ENCODE assay signal across 8 mouse cellular contexts in the genomic region with DNA sequence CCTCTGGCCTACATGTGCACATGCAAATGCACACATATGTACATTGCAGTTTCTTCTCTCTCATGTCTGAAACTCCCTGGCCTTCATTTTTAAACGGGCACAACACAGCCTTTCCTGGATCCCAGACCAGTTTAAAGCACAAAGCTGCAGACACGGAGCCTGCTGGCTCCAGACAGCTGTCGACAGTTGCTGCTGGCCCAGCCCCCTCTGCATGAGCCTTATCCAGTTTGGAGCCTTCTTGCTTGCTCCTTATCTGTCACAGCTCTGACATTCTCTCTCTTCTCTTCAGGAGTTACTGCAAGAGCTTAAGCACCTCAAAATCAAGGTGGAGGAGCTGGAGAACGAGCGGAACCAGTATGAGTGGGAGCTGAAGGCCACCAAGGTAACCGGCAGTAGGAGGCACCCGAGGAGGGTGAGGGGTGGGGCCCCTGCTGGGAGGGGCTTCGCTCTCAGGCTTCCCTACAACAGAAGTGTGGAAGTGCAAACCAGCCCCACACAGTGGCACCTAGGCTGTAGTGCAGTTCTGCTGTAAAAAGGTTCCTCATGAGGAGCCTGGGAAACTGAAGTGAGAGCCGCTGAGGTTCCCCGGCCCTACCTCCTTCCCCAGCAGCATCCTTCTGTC. TPM values are rescaled to one million over a fixed set of nuclear protein-coding genes. Genes with fewer than 3 reads are reported as not detected.
DNase-seq lines count a peak whose midpoint lies in the region; ATAC-seq and TF ChIP-seq lines count a peak whose summit lies in the region.

No protein-coding gene starts in this region.

- H3K4me3 ChIP-seq in bone marrow, adult 2 months (replicated peaks; ENCODE audit: control insufficient read depth, low read depth, low read length) = no peak overlapping the region
- peak overlapping the region; percentile 2; the same call in 1 of the 2 replicates for H3K4me3 ChIP-seq in forebrain, embryonic 11.5 days (ENCODE audit: low read depth, low read length)
- peak overlapping the region; percentile 44 for H3K4me3 ChIP-seq in heart, embryonic 16.5 days (ENCODE audit: low read length)
- peak overlapping the region; percentile 32 for H3K4me3 ChIP-seq in liver, embryonic 11.5 days (ENCODE audit: low read depth, low read length)

- H3K27me3 ChIP-seq in forebrain, embryonic 11.5 days (ENCODE audit: control insufficient read depth, insufficient read depth, low read length) = no peaks in the 10 kb centered on the region
- no peaks in the 10 kb centered on the region for H3K27me3 ChIP-seq in heart, embryonic 16.5 days (ENCODE audit: control insufficient read depth, insufficient read depth, low read length)
- no peaks in the 10 kb centered on the region for H3K27me3 ChIP-seq in liver, embryonic 11.5 days (replicated peaks; ENCODE audit: control insufficient read depth, insufficient read depth, low read length)

- peaks cover 1% of the 10 kb centered on the region; the same call in 1 of the 2 replicates for H3K4me1 ChIP-seq in bone marrow, adult 2 months (ENCODE audit: control insufficient read depth, insufficient read depth, low read length)
- no peaks in the 10 kb centered on the region for H3K4me1 ChIP-seq in forebrain, embryonic 11.5 days (replicated peaks; ENCODE audit: control insufficient read depth, insufficient read depth, low read length)
- H3K4me1 ChIP-seq in heart, embryonic 16.5 days (ENCODE audit: control insufficient read depth, insufficient read depth, low read length) = peaks cover 20% of the 10 kb centered on the region
- H3K4me1 ChIP-seq in liver, embryonic 11.5 days (replicated peaks; ENCODE audit: control insufficient read depth, insufficient read depth, low read length) = peaks cover 7% of the 10 kb centered on the region; the same call in 1 of the 2 replicates

- peak overlapping the region; percentile 17; the same call in 1 of the 2 replicates for H3K9ac ChIP-seq in forebrain, embryonic 11.5 days (ENCODE audit: low read length)
- H3K9ac ChIP-seq in heart, embryonic 16.5 days (ENCODE audit: low read length) = peak overlapping the region; percentile 55
- H3K9ac ChIP-seq in liver, embryonic 11.5 days (ENCODE audit: low read depth, low read length) = 0 out of 2 replicates have a peak overlapping the region, but pooled peaks have one; percentile 32

- ATAC-seq in forebrain, embryonic 11.5 days (replicated peaks; ENCODE audit: low FRiP score) = peak; percentile 92
- peak; percentile 93 for ATAC-seq in heart, embryonic 16.5 days (replicated peaks; ENCODE audit: extremely low read depth, insufficient read depth, low FRiP score)
- peak; percentile 95 for ATAC-seq in liver, embryonic 11.5 days (replicated peaks; ENCODE audit: low FRiP score)

- H3K27ac ChIP-seq in bone marrow, adult 2 months (ENCODE audit: control insufficient read depth, insufficient read depth, low read depth, low read length, poor library complexity) = peak overlapping the region; percentile 15; the same call in 1 of the 2 replicates
- no peak overlapping the region for H3K27ac ChIP-seq in forebrain, embryonic 11.5 days (ENCODE audit: low read depth, low read length)
- H3K27ac ChIP-seq in heart, embryonic 16.5 days (ENCODE audit: low read length) = peak overlapping the region; percentile 75
- H3K27ac ChIP-seq in liver, embryonic 11.5 days (ENCODE audit: low read depth, low read length) = peak overlapping the region; percentile 39; the same call in 1 of the 2 replicates

- whole genome bisulfite sequencing in bone marrow, adult 2 months = 4% methylated on average over 10 of the region's 10 CpGs
- 3% methylated on average over 10 of the region's 10 CpGs for WGBS in forebrain, embryonic 11.5 days
- 2% methylated on average over 10 of the region's 10 CpGs for WGBS in heart, embryonic 16.5 days
- WGBS in liver, embryonic 11.5 days = 6% methylated on average over 10 of the region's 10 CpGs

- H3K36me3 ChIP-seq in forebrain, embryonic 11.5 days (ENCODE audit: control insufficient read depth, insufficient read depth, low read length) = no peaks in the 10 kb centered on the region
- H3K36me3 ChIP-seq in heart, embryonic 16.5 days (ENCODE audit: control insufficient read depth, insufficient read depth) = no peaks in the 10 kb centered on the region
- no peaks in the 10 kb centered on the region for H3K36me3 ChIP-seq in liver, embryonic 11.5 days (ENCODE audit: control insufficient read depth, insufficient read depth, low read length)

- peak overlapping the region; percentile 32; the same call in 1 of the 2 replicates for H3K4me2 ChIP-seq in forebrain, embryonic 11.5 days (ENCODE audit: low read depth, low read length, severe bottlenecking)
- peak overlapping the region; percentile 65 for H3K4me2 ChIP-seq in heart, embryonic 16.5 days (ENCODE audit: low read depth, low read length)
- H3K4me2 ChIP-seq in liver, embryonic 11.5 days = peak overlapping the region; percentile 64

- TF ChIP-seq CTCF in bone marrow, adult 2 months (IDR thresholded peaks at IDR 0.05; ENCODE audit: control insufficient read depth, insufficient read depth, low read length) = peak; percentile 51; the same call in 1 of the 2 replicates

- DNase-seq in 416B (ENCODE audit: low read depth) = peak; percentile 25
- DNase-seq in forebrain, embryonic 11.5 days (ENCODE audit: low spot score) = peak; percentile 78
- DNase-seq in kidney, postnatal 14 days = peak; percentile 85
- DNase-seq in liver, embryonic 11.5 days (ENCODE audit: low spot score) = peak; percentile 76
- DNase-seq in naive thymus-derived CD4-positive, alpha-beta T cell, adult 2 months (ENCODE audit: low read depth) = peak; percentile 89
- peak; percentile 72 to 79 for DNase-seq in spleen, postnatal 4 days (ENCODE audit: low spot score in 2 of 2)

- no peak for TF ChIP-seq POLR2A in bone marrow, adult 2 months (IDR thresholded peaks at IDR 0.05; ENCODE audit: borderline replicate concordance, control insufficient read depth, low read depth, low read length)

- no peaks in the 10 kb centered on the region for H3K9me3 ChIP-seq in forebrain, embryonic 11.5 days (ENCODE audit: control insufficient read depth, low read length)
- H3K9me3 ChIP-seq in heart, embryonic 16.5 days (replicated peaks; ENCODE audit: control insufficient read depth, low read length) = no peaks in the 10 kb centered on the region
- H3K9me3 ChIP-seq in liver, embryonic 11.5 days (ENCODE audit: control insufficient read depth, low read length) = no peaks in the 10 kb centered on the region

RNA-seq across cellular contexts. Expression of gene Cyb5r2, which starts 49.2 kb away (rescaled TPM):
- not detected in 2 replicates for polyA plus RNA-seq in bone marrow, adult 2 months (2011; ENCODE audit: insufficient read depth, insufficient read length, low replicate concordance, missing spikeins)
- 0.11 TPM in 1 of 2 replicates, not detected in the other for polyA plus RNA-seq in forebrain, embryonic 11.5 days (2014; fragmentation: Nextera tagmentation; extraction: Ambion mirVana)
- 0.80 and 0.87 TPM in 2 replicates for polyA plus RNA-seq in heart, embryonic 16.5 days (2015; fragmentation: Nextera tagmentation; extraction: Ambion mirVana)
- polyA plus RNA-seq in liver, embryonic 11.5 days (2014; fragmentation: Nextera tagmentation; extraction: Ambion mirVana) = 0.25 TPM in 1 of 2 replicates, not detected in the other

Comparison
In these comparisons a context has a peak if more than half of its experiments do, and no peak if none do; other contexts are left out.
1. DNase-seq: peak in every context shown above with its lines; median percentile 89 in naive thymus-derived CD4-positive, alpha-beta T cell, adult 2 months; 85 in kidney, postnatal 14 days; 78 in forebrain, embryonic 11.5 days; 76 in liver, embryonic 11.5 days; 76 in spleen, postnatal 4 days; 25 in 416B.